Mouse (Mus musculus) gastrocnemius, adult 8-10 months (tissue): Measurements from ENCODE around the gene Speer4f2. TPM values are rescaled to one million over a fixed set of nuclear protein-coding genes. Genes with fewer than 3 reads are reported as not detected.
"Not testable (repeated sequence)": the region's sequence is repeated elsewhere in the genome, so short reads cannot be mapped to it uniquely, and the experiment has no call there.

Experiments used
- DNase-seq, 2 experiments: peaks; one replicate each; pipeline ENCODE4 v3.0.0; 2022; ENCODE audit warnings: low spot score in 2 of 2
- total RNA-seq, 4 experiments: library from RNA; stranded (reverse); gene quantifications; 2 replicates each; pipeline ENCODE4 v1.2.4; 2022

Speer4f2 gene
- not detected for total RNA-seq

DNA sequence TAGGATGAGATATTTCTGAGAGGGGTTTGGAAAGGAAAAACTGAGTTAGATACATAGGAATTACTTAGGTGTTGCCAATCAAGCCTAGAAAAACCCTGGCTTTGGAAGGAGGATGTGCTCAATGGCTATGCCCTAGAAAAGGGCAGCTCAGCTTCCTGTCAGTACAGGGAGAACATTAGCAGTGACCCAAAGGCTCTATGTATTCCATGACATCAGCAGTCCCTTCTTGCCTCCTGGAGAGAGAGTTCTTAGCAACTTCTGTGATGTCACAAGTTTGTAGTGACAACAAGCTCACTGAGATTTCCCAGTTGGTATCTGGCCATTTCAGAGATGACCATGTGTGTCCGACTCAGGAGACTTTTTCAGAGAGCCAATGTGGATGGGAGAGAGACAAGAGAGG lies at the start of gene Speer4f2:
TSS of gene Speer4f2 (plus strand) at position 301 of the 400 bp plus-strand sequence.
- DNase-seq = not testable (repeated sequence)

- no peak for DNase-seq
Measured at GRCm38 (mm10) chr5:17328946-17329566, 43.9 kb upstream of the Speer4f2 start.

- no peak for DNase-seq
Measured at GRCm38 (mm10) chr5:17334836-17335235, 38.1 kb upstream of the Speer4f2 start.

GRCm38 (mm10) chr5:17345741-17346140 lies 27.2 kb upstream of the Speer4f2 start:
- not testable (repeated sequence) for DNase-seq

GRCm38 (mm10) chr5:17359394-17359999 lies 13.5 kb upstream of the Speer4f2 start:
- DNase-seq = no peak

- DNase-seq = no peak
Measured at GRCm38 (mm10) chr5:17389926-17390325, 16.9 kb downstream of the Speer4f2 start.

DNA sequence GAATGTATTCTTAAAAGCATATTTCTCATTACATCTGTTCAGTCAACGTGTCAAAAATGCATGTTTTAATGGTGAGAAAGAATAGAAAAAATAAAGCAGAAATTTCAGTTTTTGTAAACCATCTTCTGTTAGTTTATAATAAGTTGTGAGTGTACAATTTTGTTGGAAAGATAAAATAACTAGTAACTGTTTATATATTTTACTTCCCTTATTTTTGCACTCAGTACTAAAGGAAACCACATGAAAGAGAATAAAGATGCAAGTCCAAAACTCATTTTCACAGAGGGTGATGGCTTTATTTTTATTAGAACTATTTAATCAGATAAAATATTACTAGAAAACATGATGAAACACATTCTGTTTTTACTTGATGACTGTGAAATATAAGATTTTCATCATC lies 18.2 kb downstream of the Speer4f2 start:
- no peak for DNase-seq

GRCm38 (mm10) chr5:17400571-17400970 lies 27.6 kb downstream of the Speer4f2 start:
- DNase-seq = no peak

GRCm38 (mm10) chr5:17401206-17402077 lies 28.5 kb downstream of the Speer4f2 start:
- DNase-seq = no peak

DNA sequence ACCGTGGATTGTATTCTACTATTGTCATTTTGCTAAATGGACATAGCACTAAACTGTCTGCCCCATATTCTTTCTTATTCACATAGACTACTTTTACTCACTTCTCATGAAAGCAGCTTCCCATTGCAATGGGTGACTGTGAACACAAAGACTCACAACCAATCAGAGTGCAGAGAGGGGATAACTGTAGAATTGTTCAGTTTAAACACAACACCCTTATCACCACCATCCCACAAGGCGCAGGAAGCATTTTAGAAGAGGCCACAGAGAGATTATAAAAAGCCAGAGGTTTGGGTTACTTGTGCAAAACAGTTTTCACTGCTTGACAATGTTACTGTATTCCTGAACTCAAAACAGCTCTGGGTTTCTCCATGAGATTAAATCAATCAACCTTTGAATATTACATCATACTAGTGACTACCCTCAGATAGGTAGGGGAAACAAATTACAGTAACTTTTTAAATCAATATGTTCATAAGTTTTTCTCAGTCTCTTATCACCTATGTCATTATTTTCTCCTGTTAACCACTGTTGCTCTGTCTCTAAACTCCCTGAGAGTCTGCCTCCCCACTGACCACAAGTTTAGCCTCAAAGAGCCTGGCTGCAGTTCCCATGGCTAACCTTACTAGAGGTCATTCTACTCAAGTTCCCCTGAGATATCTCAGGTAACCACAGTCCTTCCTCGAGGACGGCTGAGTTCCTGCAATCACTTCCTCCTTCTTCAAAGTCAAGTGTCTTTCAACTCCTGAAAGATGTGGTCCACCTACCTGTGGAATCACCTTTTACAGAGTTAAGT lies 29.5 kb downstream of the Speer4f2 start:
- no peak for DNase-seq

DNA sequence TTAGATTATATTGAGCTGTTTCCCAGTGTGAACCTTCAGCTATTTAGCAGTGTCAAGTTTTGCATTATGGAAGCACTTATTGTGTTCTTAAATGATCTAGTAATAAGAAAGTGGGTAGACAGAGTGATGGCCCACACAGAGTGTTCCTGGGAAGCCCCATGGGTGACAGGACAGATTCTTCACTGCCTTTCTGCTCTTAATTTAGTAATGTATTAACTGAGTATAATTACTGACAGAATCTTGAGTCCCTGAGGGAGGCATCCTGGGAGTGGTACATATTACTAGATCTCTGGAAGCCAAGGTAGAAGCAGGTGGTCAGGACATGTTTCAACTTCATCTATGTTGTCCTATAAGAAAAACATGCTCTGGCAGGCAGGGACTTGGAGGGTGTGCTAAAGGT lies 30.6 kb downstream of the Speer4f2 start:
- DNase-seq = no peak

- no peak for DNase-seq
Measured at GRCm38 (mm10) chr5:17408924-17409660, 36.1 kb downstream of the Speer4f2 start.

GRCm38 (mm10) chr5:17417201-17417600 lies 44.2 kb downstream of the Speer4f2 start:
- no peak for DNase-seq

GRCm38 (mm10) chr5:17419215-17419820 lies 46.3 kb downstream of the Speer4f2 start:
- no peak for DNase-seq

DNA sequence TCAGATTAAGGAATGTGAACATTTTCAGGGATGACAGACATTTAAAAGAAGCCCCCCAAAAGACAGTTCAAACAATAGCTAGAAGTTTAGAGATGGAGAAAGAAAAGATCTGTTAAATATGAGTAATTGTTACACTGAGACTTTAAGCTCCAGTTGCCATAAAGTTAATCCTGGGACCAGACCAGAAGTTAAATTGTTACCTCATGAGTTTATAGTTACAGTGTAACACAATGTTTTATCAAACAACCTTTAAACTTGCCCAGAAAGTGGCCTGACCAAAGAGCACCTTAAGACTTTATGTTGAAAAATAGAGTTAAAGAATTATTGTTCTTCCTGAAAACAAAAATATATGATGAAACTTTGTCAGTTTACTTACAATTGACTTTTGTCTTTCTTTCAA lies 46.9 kb downstream of the Speer4f2 start:
- no peak for DNase-seq

GRCm38 (mm10) chr5:17422225-17422624 lies 49.2 kb downstream of the Speer4f2 start:
- DNase-seq = no peak

- no peak for DNase-seq
Measured at GRCm38 (mm10) chr5:17426930-17427329, 54.0 kb downstream of the Speer4f2 start.
